Mouse (Mus musculus): ENCODE measurements around the gene Susd2. TPM values are rescaled to one million over a fixed set of nuclear protein-coding genes. Genes with fewer than 3 reads are reported as not detected.

Susd2 gene
- polyA plus RNA-seq (2016; fragmentation: Nextera tagmentation; extraction: Ambion mirVana), result 0.69 and 1.1 TPM in 2 replicates

GRCm38 (mm10) chr10:75643741-75644343 is at the start of gene Susd2:
Gene Susd2 (minus strand): TSS chr10:75644008.
- Histone ChIP-seq H3K4me2 (peak within 1 kb of the TSS; percentile 41), H3K27ac (no peak within 1 kb of the TSS; the same call in 1 of the 2 replicates), H3K4me3 (no peak within 1 kb of the TSS), H3K4me1 (peaks cover 22% of the 10 kb centered on the region), H3K9ac (no peak within 1 kb of the TSS), H3K9me3 (replicated peaks) (no peaks in the 10 kb centered on the region), H3K27me3 (replicated peaks) (no peaks in the 10 kb centered on the region), H3K36me3 (peaks cover 34% of the 10 kb centered on the region)
- ATAC-seq, result peak; percentile 77
- 15% methylated on average over 11 of the region's 11 CpGs for WGBS (ENCODE audit: insufficient replicate concordance)

GRCm38 (mm10) chr10:75688598-75688997 is 44.8 kb upstream of the Susd2 start:
- Histone ChIP-seq H3K36me3 (peaks cover 97% of the 10 kb centered on the region), H3K9me3 (replicated peaks) (no peaks in the 10 kb centered on the region), H3K27me3 (replicated peaks) (no peaks in the 10 kb centered on the region), H3K9ac (no peak overlapping the region), H3K4me1 (peaks cover 8% of the 10 kb centered on the region), H3K4me2 (no peak overlapping the region), H3K27ac (0 out of 2 replicates have a peak overlapping the region, but pooled peaks have one; percentile 10), H3K4me3 (no peak overlapping the region)
- ATAC-seq, result no peak
- 85% methylated on average over 2 of the region's 2 CpGs for whole genome bisulfite sequencing (ENCODE audit: insufficient replicate concordance)

GRCm38 (mm10) chr10:75686724-75687123 is 42.9 kb upstream of the Susd2 start:
- Histone ChIP-seq H3K4me3 (no peak overlapping the region), H3K27me3 (replicated peaks) (no peaks in the 10 kb centered on the region), H3K4me2 (no peak overlapping the region), H3K27ac (no peak overlapping the region), H3K9me3 (replicated peaks) (no peaks in the 10 kb centered on the region), H3K36me3 (peaks cover 97% of the 10 kb centered on the region), H3K9ac (no peak overlapping the region), H3K4me1 (no peaks in the 10 kb centered on the region)
- WGBS (ENCODE audit: insufficient replicate concordance), result 61% methylated on average over 4 of the region's 4 CpGs
- ATAC-seq, result no peak

DNA sequence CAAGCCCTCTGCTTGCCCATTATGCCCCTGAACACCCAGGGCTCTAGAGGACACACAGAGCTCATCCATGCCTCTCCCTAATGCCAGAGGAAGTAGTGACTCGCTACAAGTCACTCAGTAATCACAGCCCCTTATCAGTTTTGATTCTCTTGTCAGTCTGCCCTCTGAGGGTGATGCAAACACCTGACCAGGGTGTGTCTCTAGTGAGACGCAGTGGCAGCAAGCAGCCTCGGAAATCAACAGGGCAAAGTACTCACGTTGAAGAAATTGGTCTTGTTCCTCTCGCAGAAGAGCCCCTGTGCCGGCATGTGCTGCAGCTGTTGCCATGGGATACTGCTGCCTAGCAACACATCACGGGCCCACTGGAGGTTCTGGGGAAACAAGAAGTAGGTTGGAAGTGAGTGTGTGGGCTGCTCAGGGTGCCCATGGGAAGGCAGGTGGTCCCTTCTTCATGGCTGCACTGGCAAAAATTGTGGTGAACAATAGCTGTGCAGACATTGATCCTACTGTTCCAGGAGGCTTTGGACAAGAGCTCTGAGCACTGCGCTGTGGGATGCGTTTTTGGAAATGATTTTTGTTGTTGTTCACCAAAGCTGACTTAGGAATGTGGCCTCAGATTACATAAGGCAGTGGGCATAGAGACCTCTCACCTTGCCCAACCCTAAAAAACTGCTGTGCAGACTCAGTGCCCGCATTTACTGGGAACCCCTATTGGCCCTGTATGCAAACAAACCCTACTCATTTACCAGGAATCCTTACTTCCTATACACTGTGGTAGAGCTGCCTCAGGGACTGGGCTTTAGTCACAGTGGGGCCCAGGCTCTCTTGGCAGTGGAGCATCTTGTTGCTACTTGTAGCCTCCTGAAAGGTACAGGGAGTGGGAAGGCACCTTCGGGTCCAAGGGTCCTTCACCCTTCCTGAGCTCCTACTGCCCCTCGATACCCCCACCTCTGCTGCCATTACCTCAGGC is 40.5 kb upstream of the Susd2 start:
- Histone ChIP-seq H3K9ac (no peak overlapping the region), H3K27me3 (replicated peaks) (no peaks in the 10 kb centered on the region), H3K9me3 (replicated peaks) (no peaks in the 10 kb centered on the region), H3K4me1 (peaks cover under 1% of the 10 kb centered on the region; the same call in 1 of the 2 replicates), H3K4me2 (no peak overlapping the region), H3K27ac (no peak overlapping the region), H3K4me3 (no peak overlapping the region), H3K36me3 (peaks cover 99% of the 10 kb centered on the region)
- 70% methylated on average over 12 of the region's 12 CpGs for WGBS (ENCODE audit: insufficient replicate concordance)
- ATAC-seq, result no peak

DNA sequence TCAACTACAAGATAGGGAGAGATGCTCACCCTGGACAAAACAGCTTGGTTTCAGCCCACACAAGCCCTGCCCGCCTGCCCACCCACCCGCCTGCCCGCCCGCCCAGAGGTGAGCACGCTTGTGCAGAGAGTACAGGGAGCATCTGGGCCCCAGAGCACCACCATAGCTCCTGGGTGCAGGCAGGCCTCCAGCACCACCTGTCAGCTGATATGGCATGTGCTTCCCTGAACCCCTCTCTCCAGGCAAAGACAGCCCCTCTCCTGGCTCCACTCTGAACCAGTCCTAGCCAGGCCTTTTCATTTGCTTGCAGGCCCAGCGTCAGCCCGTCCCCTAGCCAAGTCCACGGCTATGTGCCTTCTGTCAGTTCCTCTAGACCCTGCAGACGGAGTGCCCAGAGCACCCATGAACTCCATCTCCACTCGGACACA is 36.8 kb upstream of the Susd2 start:
- peaks cover 98% of the 10 kb centered on the region for H3K36me3 ChIP-seq
- no peaks in the 10 kb centered on the region for H3K9me3 ChIP-seq (replicated peaks)
- H3K4me2 ChIP-seq, result no peak overlapping the region
- no peak overlapping the region for H3K4me3 ChIP-seq
- WGBS (ENCODE audit: insufficient replicate concordance), result 90% methylated on average over 10 of the region's 10 CpGs
- H3K27me3 ChIP-seq (replicated peaks), result no peaks in the 10 kb centered on the region
- peaks cover 28% of the 10 kb centered on the region for H3K4me1 ChIP-seq
- no peak for ATAC-seq
- no peak overlapping the region for H3K27ac ChIP-seq
- H3K9ac ChIP-seq, result no peak overlapping the region

- Histone ChIP-seq H3K4me3 (no peak overlapping the region), H3K9me3 (replicated peaks) (no peaks in the 10 kb centered on the region), H3K36me3 (peaks cover 99% of the 10 kb centered on the region), H3K27ac (no peak overlapping the region), H3K27me3 (replicated peaks) (no peaks in the 10 kb centered on the region), H3K9ac (no peak overlapping the region), H3K4me1 (peaks cover 28% of the 10 kb centered on the region), H3K4me2 (no peak overlapping the region)
- 84% methylated on average over 6 of the region's 6 CpGs for WGBS (ENCODE audit: insufficient replicate concordance)
- no peak for ATAC-seq
These were observed 35.4 kb upstream of the Susd2 start for GRCm38 (mm10) chr10:75679204-75679603.

- Histone ChIP-seq H3K4me2 (no peak overlapping the region), H3K9ac (no peak overlapping the region), H3K36me3 (peaks cover 99% of the 10 kb centered on the region), H3K27me3 (replicated peaks) (no peaks in the 10 kb centered on the region), H3K9me3 (replicated peaks) (no peaks in the 10 kb centered on the region), H3K4me3 (no peak overlapping the region), H3K4me1 (peaks cover 33% of the 10 kb centered on the region), H3K27ac (peak overlapping the region; percentile 21; the same call in 1 of the 2 replicates)
- ATAC-seq, result no peak
- WGBS (ENCODE audit: insufficient replicate concordance), result 87% methylated on average over 5 of the region's 5 CpGs
These were observed 34.2 kb upstream of the Susd2 start for GRCm38 (mm10) chr10:75677989-75678388.

GRCm38 (mm10) chr10:75677571-75677970 is 33.8 kb upstream of the Susd2 start:
- H3K27me3 ChIP-seq (replicated peaks), result no peaks in the 10 kb centered on the region
- H3K27ac ChIP-seq, result no peak overlapping the region; the same call in 1 of the 2 replicates
- 75% methylated on average over 2 of the region's 2 CpGs for WGBS (ENCODE audit: insufficient replicate concordance)
- H3K4me3 ChIP-seq, result no peak overlapping the region
- peaks cover 35% of the 10 kb centered on the region for H3K4me1 ChIP-seq
- no peak overlapping the region for H3K9ac ChIP-seq
- ATAC-seq, result no peak
- H3K4me2 ChIP-seq, result no peak overlapping the region
- H3K9me3 ChIP-seq (replicated peaks), result no peaks in the 10 kb centered on the region
- peaks cover 97% of the 10 kb centered on the region for H3K36me3 ChIP-seq

DNA sequence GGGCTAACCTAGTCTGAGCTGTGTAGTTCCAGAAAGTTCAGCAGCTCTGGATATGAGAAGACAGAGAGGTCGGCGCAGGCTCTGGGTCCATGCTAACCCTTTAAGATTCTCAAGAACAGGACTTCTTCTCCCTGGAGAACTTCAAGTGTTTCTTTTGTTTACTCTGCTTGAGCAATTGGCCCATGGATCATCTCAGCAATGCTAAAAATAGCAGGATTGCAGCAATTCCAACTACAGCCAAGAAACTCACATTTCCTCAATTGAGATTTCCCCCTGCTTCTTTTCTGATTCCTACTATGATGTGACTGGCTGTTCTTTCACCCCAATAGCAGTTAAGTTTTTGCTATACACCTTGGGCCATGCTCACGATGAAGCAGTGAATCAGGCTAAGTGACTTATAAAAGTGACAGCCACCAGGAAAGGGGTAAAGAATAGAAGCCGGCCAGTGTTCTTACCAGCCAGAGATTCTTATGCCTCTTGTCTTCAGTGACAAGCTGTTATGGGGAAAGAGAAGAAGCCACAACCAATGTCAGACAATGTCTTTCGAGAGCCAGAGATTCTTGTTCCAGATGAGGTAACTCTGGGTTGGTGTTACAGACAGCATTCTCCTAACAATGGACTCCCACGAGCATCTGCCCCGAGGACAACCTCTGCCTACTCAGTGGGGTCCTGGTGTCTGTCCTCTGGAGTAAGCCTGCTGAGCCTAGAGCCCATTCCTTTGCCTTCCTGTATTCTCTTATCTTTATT is 33.2 kb upstream of the Susd2 start:
- H3K4me2 ChIP-seq, result no peak overlapping the region
- H3K4me3 ChIP-seq, result no peak overlapping the region
- no peaks in the 10 kb centered on the region for H3K9me3 ChIP-seq (replicated peaks)
- no peak overlapping the region for H3K9ac ChIP-seq
- H3K36me3 ChIP-seq, result peaks cover 97% of the 10 kb centered on the region
- peaks cover 35% of the 10 kb centered on the region for H3K4me1 ChIP-seq
- no peaks in the 10 kb centered on the region for H3K27me3 ChIP-seq (replicated peaks)
- 73% methylated on average over 7 of the region's 7 CpGs for WGBS (ENCODE audit: insufficient replicate concordance)
- ATAC-seq, result no peak
- 0 out of 2 replicates have a peak overlapping the region, but pooled peaks have one; percentile 12 for H3K27ac ChIP-seq

DNA sequence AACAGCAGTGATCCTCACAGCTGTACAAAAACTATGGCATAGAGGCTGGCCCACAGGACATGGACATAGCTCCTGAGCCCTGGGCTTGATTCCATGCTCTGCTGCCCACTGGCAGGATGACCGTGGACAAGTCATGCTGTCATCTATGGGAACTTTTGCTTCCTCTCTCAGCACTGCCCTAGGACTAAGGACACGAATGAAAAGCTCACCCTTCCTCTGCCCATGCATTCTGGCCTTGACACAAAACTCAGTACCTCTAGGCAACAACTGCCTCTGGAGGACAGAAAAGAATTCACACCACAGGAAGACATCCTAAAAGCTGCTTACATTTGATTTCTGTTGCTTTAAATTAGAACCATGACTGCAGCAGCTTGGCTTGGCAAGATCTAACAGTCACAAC is 32.5 kb upstream of the Susd2 start:
- no peak overlapping the region for H3K27ac ChIP-seq
- WGBS (ENCODE audit: insufficient replicate concordance), result 59% methylated on average over 2 of the region's 2 CpGs

DNA sequence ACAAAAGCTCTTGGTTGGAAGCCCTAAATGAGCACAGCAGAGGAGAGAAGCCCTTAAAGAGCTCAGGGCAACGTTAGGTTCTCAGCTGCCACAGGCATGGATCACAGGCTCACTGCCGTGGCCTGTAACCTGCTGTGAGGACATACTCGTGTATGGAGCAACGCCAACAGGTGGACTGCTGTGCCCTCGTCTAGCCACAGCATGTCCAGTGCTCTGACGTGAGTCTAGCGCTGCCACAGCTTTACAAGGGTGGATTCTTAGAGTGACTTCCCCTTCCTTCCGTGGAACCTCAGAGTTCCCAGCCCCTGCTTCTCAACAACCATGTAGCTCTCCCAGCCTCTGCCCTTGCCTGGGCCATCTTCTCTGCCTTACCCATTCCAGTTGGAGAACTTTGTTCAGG is 31.8 kb upstream of the Susd2 start:
- 80% methylated on average over 8 of the region's 8 CpGs for WGBS (ENCODE audit: insufficient replicate concordance)
- Histone ChIP-seq H3K9me3 (replicated peaks) (no peaks in the 10 kb centered on the region), H3K9ac (no peak overlapping the region), H3K27ac (no peak overlapping the region), H3K4me3 (no peak overlapping the region), H3K27me3 (replicated peaks) (no peaks in the 10 kb centered on the region), H3K36me3 (peaks cover 97% of the 10 kb centered on the region), H3K4me2 (no peak overlapping the region), H3K4me1 (peaks cover 35% of the 10 kb centered on the region)
- no peak for ATAC-seq

More for the DNA sequence above, 32.5 kb upstream of the Susd2 start:
- peaks cover 97% of the 10 kb centered on the region for H3K36me3 ChIP-seq
- no peak overlapping the region for H3K4me3 ChIP-seq
- H3K9ac ChIP-seq, result no peak overlapping the region
- no peaks in the 10 kb centered on the region for H3K9me3 ChIP-seq (replicated peaks)
- peaks cover 35% of the 10 kb centered on the region for H3K4me1 ChIP-seq
- ATAC-seq, result no peak
- no peaks in the 10 kb centered on the region for H3K27me3 ChIP-seq (replicated peaks)
- H3K4me2 ChIP-seq, result no peak overlapping the region
